Mouse (Mus musculus): ENCODE data around the gene Arhgap24. TPM values are rescaled to one million over a fixed set of nuclear protein-coding genes. Genes with fewer than 3 reads are reported as not detected.

The Arhgap24 gene
- polyA plus RNA-seq, 1 experiment from 2014 or later: 6.0 TPM

DNA sequence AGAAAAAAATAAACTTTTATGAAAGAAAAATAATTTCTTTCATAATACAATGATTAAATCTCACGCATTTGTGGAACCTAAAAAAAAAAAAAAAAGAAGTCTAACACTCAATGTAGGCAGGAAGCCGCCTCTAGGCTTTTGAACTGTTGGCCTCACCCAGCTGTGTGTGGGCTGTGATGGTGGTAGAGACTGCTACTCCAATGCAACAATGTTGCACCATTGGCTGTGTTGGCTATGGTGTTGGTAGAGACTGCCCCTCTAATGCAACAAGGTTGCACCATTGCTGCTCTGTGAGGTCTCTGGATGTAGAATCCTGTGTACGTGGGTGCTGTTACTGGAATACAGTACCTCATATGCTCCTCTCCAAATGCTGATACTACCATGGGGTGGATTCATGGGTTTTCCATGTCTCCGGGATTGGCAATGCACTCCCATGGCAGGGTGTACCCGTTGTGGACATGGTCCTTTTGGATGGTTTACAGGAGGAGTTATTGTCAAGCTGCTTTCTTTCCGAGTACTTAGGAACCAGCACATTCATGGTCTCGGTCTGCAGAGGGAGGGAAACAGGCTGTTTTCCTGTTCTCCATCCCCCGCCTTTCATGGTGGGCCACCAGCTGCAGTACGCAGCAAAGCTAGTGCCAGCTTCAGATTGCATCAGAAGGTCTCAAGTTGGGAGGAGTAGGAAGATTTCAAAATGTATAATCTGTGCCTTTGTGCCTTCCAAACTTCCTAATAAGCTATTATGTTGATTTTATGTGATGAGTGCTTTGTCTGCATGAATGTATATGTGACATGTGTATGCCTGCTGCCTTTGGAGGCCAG is 186.8 kb downstream of the Arhgap24 start:
- no peak for DNase-seq (ENCODE audit: low spot score)

DNA sequence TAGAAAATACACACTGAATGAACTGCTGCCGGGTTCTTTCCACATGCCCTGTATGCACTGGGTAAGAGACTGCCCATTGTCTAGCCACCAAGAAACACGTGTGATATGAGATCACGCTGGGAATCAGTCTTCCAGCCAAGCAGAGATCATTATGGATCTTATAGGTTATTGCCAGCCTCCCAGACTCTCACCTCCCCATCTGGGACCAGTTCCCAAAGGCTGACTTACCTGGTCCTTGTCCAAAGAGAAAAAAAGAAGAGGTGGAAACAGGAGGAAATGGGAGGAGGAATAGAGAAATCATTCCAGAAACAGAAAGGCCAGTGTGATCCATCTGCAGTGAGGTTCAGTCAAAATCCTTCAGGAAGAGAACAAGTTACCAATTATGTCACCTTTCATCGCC is 189.0 kb downstream of the Arhgap24 start:
- DNase-seq (ENCODE audit: low spot score): no peak

DNA sequence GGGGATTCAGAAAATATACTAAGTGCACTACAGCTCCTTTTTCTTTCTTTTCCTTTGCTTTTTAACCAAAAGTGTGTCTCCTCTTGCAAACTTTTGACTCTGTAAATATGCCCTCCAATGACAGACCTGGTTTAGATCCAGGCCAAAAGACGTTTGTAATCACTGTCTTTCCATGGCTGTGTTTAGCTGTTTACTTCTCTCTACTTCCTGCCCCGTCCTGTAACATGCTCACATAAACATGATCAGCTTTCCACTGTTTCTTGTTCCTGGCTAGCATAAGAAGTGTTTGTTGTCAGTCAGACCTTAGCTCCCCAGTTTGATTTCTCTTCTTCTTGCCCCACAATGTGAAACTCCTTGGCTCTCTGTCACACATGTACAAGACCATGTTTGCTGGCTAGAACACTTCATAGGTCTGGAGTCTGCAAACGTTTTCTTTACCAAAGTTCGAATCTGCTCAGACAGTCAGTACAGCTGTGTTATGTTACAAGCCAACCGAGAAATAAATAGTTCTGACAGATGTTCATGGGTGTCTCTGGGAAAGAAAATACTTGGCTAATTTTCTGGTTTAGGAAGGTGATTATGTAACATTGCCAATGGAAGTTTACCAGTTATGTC is 189.6 kb downstream of the Arhgap24 start:
- DNase-seq (ENCODE audit: low spot score): no peak

DNA sequence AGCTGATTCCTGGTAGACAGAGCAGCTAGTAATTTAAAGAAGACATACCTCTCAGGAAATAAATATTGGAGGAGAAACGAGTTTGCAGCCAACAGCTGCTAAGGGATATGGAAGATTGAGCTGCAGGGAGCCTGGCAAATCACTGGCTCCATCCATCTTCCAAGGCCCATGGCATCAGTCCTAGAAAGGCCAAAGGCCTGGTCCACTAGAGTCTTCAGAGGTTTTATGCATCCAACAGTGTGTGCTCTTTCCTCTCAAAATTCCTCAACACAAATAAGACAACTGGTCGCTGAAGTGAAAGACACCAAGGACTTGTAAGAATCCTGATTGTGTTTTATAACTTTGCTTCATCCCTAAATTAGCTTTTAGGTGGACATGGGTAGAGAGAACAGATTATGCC is 194.1 kb downstream of the Arhgap24 start:
- no peak for DNase-seq (ENCODE audit: low spot score)

DNA sequence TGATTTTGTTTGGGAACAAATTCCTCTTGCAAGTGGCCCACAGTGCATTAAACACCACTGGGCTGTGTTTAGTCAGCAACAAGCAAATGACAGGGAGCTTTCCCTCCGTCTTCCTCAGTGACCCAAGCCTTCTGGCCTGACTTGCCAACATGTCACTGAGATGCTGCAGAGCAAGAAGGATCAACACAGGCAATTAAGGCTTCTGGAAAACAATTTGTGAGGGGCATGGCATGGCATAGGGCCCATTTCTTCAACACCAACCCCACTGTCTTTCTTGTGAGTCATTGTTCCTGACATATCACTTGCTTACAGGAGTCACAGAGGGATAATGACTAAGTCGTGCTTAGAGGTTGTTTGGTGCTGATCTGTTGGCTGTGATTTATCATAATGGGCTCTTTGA is 196.0 kb downstream of the Arhgap24 start:
- DNase-seq (ENCODE audit: low spot score): no peak

DNA sequence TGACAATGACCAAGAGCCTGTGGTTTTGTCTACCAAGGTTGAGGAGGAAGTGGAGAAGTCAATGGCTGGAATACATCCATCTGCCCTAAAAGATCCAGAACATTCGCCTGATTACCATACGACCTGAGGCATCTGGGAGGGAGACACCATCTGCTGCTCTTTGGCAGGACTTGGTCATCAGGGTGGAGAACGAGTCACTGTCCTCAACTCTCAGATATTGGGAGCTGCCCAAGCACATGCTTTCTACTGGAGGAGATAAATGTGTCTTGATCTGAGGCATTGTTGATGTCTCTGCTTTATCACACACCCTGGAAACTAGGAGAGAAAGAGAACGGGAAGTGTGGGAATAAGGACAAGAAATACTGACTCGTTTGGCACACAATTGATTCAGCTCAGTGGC is 206.5 kb downstream of the Arhgap24 start:
- DNase-seq (ENCODE audit: low spot score): no peak

DNA sequence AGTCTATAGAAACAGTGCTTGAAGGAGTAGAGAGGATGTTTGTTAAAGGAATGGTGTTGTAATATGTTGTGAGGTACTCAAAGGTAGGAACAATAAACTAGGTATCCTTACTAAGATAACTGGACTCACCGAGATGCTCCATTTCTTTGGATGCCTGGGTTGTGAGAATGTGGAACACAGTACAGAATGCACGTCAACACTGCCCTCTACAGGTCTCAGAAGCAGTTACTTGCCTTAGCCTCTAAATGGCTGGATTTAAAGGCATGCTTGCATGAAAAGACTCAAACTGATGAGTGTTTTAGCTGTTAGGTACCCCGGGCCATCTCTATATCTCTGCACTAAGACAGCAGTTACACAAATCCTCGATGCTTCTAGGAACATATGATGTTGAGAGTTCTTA is 211.3 kb downstream of the Arhgap24 start:
- DNase-seq (ENCODE audit: low spot score): peak; percentile 40

DNA sequence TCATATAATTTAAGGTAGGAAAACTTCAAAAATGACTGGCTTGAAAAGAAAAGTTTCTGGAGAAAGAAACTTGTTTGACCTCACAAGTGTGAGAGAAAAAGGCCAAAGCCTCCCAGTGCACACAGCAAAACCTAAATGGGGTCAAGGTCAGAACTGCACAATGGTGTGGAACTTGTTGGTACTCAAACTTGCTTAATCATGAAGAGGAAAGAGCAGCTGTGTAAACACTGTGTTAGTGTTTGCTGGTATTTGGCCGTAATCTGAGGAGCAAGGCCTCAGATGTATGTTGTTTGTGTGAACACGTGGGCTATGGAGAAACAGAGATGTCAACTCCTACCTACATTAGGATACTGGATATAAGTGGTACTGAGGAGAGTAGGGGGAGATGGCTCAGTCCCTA is 212.0 kb downstream of the Arhgap24 start:
- DNase-seq (ENCODE audit: low spot score): no peak

DNA sequence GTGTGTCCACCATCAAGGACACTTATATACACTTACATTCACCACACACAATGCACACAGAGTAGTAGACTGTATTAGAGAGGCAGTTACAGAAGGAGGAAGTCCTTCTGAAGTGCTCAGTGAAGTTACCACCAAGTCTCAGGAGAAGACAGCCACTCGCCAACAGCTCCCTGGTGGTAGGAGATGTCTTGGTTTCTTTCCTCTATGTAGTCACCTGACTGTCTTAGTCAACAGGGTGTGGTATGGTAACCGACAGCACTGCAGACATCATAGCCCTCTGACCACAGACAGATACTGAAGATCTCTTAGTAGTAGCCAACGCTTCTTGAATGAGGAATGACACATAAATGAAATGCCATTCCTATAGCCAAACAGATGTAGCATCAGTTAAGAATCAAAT is 212.7 kb downstream of the Arhgap24 start:
- no peak for DNase-seq (ENCODE audit: low spot score)

DNA sequence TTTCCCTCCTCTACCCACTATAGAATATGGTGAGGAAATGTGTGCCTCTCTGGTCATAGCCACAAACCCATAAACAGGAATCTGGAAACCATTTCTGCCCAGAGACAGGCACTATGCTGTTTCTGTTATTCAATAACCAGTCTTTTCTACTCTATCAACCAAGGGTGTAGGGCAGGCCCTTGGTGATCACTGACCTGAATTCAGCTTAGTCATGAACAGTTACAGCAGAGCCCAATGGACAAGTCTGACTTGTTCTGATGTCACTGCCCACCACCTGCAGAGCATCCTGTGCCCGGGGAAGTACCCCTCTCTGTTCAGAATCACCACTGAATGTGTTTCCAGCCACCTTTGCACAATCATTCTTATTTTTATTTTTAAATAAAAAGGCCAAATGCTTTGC is 216.6 kb downstream of the Arhgap24 start:
- no peak for DNase-seq (ENCODE audit: low spot score)

DNA sequence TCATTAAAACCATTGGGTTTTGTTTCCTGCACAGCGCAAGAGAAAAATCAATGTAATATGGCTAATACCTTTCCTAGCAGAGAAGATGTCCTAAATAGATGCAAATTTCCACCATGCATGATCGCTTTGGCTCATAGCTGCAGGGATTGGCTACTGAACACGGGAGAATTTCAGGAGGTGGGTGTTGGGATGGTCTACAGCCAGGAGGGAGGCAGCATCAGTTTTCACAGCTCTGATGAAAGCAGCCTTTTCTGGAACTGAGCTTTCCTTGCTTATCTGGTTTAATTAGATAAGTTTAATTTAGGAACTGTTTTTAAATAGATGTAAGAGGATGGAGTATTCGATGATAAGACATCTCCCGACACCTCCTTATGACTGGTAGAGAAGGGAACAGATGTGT is 217.2 kb downstream of the Arhgap24 start:
- DNase-seq (ENCODE audit: low spot score): no peak

DNA sequence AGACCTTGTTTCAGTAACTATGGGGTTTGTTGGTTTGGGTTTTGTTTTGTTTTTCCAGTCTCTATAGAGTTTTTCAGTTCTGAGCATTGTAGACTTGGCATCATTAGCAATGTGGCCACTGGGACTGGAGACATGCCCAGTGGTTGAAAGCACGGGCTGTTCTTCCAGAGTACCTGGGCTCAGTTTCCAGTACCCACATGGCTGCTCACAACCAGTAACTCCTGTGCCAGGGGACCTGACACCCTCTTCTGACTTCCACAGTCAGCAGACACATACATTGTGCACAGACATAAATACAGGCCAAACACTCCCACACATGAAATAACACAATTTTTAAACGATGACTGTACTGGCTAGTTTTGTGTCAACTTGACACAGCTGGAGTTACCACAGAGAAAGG is 217.7 kb downstream of the Arhgap24 start:
- no peak for DNase-seq (ENCODE audit: low spot score)

DNA sequence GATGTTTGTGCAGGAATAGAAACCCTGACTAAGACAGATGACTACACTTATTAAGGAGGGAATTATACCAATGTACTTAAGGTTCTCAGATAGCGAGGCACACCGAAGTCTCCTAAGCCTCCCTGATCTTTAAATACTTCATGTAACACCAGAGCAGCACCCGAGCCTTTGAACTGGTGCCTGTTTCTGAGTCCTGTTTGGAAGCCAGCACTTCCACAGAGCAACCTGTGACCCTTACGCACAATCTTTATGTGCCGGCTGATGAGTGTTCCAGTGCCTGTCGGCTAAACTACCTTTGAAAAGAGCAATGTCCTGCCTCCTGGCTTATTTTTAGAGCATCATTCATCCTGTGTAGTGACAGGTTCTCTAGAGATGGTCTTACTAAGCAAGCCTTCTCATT is 221.4 kb downstream of the Arhgap24 start:
- no peak for DNase-seq (ENCODE audit: low spot score)

DNA sequence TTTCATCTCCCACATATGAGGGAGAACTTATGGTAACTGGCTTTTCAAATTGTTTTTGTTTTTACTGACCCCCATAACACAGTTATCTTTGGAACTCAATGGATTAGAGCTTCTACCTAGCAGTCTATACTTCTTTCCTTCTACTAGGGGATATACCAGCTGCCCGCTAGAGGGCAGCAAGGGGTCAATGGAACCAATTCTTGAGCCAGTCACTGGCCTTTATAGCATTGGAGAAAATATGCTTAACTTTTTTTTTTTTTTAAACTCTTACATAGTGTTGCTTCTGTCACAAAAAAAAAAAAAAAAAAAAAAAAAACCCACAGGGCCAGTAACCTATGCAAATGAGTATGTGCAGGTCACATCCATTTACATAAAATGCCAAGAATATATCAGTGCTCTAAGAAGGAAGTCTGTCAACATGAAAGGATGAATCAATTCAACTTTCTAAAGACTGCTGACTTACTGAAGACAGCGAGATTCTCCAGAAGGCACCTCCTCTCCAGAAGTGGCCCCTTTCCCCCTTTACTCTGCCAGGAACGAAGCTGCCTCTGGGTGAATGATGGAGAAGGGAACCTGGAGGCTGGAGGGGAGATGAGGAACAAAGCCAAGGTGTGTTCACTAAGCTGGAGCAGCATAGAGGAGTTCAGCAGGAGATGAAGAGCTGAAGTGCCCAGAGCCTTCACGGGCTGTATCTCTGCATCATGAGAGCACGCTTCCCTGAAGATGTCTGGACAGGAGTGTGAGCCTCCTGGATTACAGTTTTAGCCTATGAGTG is 222.3 kb downstream of the Arhgap24 start:
- DNase-seq (ENCODE audit: low spot score): peak; percentile 36

DNA sequence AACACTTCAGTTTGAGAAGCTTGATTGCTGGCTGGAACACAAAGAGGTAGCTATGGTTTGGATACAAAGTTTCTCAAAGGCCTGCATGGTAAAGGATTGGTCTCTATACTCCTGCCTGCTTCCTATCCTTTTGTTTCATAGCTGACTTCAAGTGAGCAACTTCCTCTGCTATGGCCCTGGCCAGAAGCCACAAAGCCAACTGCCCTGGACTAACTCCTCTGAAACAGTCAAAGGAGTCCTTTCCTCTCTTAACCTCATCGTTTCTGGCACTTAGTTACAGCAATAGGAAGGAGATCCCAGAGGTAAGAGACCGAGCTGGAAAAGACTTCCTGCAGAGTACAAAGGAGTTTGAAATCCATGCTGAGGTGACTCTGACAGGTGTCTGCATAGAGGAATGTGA is 224.0 kb downstream of the Arhgap24 start:
- no peak for DNase-seq (ENCODE audit: low spot score)

DNA sequence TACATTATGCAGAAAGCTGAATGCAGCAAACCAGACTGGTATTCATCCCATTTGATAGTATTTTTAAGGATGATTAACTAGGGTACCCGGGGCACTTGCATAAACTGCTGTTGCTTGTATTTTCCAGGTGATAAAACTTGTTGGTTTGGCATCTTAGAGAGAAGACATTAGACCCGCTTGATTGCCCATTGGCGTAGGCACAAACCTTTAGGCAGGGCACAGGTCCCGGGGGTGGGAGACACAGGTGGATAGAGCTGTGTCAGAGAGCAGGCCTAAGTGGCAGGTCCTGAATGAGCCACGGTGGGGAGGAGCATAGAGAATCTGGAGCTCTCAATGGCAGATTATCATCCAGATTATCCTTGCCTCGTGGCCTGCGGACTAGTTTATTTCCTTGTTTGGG is 229.1 kb downstream of the Arhgap24 start:
- DNase-seq (ENCODE audit: low spot score): no peak

DNA sequence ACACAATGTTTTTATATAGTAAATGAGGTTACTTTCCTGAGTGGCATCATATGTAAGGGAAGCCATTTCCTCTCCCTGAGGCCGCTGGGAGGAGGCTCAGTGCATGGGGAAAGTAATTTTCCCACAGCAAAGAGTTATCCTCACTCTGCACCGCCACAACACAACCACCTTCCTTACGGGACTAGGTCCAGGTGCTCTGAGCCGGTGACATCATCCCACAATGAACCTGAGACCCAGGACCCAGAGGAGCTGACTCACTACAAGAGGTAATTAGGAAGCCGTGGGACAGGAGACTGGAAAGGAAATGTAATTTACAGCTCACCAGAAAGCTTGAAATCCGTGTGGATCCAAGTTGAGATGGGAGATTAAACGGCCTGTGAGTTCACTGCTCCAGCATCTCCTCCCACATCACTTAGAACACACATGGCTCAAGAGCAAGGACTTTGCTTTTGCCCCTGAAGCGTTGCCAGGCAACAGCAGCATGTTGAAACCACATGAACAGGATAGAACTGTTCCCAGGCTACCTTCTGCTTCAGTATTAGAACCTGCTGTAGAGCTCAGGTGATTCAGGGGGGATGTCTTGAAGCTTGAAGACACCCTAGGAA is 238.3 kb downstream of the Arhgap24 start:
- no peak for DNase-seq (ENCODE audit: low spot score)

DNA sequence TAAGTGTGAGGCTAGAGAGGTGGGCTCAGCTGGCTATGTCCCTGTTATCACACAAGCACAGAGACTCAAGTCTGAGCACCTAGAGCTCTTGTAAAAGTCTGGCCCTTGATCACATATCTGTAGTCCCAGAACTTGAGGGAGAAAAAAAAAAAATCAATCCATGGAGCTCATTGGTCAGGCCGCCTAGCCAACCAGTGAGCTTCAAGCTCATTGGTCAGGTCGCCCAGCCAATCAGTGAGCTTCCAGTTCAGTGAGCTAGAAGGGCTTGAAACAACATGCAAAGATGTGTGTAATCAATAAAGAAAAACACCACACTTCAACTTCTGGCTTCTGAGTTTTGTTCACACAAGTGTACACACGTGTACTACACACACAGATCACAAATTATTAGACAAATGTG is 242.4 kb downstream of the Arhgap24 start:
- no peak for DNase-seq (ENCODE audit: low spot score)

DNA sequence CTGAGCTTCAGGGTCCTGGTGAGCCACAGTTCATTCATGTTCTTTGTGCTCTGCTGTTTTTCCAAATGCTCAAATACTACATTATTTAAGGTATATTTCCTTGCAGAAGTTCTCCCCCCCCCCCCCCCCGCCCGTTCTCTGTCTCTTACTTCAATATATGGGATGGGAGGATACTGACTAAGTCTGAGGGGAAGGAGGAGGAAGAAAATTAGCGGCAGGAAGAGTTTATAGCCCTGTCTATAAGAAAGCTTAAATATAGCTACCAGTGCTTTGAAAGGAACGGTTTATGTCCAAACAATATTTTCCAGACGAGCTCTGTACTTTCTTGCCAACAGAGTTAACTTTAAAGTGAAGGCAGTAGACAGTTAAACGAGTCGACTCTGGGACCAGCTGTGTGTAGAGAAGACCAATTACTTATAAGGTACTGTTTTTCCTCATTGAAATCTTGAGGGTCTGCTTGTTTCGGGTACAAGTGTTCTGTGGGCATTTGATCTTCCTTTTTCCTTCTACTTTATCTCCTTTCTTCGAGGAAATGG is 243.7 kb downstream of the Arhgap24 start:
- no peak for DNase-seq (ENCODE audit: low spot score)

DNA sequence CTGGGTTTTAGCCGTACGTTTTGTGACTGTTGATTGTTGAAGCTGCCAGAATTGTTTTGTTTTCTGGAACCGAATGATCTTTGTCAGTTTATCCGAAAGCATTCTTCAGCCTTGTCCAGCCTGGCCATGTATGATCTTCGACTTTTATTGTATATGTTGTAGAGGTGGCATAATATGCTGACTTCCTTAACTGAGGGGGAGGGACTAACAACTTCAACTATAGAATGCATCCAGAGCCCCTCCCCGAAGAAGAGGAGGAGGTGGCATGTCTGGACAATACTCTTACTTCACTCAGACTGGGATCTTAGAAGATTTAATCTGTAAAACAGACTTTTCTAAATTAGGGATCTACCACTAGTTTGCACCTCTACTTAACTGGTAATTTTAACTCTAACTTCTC is 244.2 kb downstream of the Arhgap24 start:
- no peak for DNase-seq (ENCODE audit: low spot score)

DNA sequence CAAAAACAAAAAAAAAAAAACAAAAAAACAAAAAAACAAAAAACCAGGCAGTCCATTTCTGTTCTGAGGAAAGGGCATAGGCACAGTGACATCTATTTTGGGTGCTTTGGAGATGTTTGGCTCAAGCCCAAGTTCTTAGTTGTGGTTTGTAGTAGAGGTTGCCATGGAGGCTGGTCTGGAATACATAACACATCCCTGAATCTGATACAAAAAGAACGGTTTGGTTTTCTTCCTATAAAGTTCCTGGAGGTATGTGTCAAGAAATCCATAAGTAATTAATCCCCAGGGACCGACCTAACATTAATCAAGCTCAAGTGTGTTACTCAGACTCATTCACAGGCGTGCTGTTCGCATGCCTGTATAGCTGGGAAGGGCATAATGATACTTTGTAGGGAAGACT is 245.8 kb downstream of the Arhgap24 start:
- DNase-seq (ENCODE audit: low spot score): no peak

DNA sequence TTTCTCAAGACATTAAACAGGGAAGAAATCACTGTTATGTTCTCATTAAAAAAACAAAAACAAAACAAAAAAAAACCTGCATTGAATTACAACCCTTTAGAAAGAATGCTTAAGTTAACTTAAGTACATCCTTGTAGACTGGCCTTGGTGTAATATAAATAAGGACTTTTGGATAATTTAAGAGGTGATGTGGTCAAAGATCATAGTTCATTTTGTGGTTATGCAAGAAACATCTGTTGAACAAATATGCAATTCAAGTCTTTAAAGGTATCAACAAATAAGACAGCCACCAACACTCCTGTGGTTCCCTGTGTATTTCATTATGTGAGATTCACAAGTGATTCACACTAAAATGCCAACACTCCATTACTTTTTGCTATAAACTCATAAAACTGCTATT is 247.3 kb downstream of the Arhgap24 start:
- no peak for DNase-seq (ENCODE audit: low spot score)

All from thymus, postnatal 0 days (tissue).